Mouse (Mus musculus) bone marrow, adult 2 months (tissue): ENCODE data around the gene Rimbp3.

Source experiments
- CTCF ChIP-seq: fragments of 200-500 bp; IDR thresholded peaks from 2 replicates; pipeline ENCODE4 v1.5.1; 2011; ENCODE audit warnings: low read length, control low read depth; ENCODE audit not compliant: control insufficient read depth, insufficient read depth
- POLR2A ChIP-seq: fragments of 200-500 bp; IDR thresholded peaks from 2 replicates; pipeline ENCODE4 v1.6.1; 2011; ENCODE audit warnings: low read depth, mild to moderate bottlenecking, control low read depth, low read length, borderline replicate concordance; ENCODE audit not compliant: control insufficient read depth

DNA sequence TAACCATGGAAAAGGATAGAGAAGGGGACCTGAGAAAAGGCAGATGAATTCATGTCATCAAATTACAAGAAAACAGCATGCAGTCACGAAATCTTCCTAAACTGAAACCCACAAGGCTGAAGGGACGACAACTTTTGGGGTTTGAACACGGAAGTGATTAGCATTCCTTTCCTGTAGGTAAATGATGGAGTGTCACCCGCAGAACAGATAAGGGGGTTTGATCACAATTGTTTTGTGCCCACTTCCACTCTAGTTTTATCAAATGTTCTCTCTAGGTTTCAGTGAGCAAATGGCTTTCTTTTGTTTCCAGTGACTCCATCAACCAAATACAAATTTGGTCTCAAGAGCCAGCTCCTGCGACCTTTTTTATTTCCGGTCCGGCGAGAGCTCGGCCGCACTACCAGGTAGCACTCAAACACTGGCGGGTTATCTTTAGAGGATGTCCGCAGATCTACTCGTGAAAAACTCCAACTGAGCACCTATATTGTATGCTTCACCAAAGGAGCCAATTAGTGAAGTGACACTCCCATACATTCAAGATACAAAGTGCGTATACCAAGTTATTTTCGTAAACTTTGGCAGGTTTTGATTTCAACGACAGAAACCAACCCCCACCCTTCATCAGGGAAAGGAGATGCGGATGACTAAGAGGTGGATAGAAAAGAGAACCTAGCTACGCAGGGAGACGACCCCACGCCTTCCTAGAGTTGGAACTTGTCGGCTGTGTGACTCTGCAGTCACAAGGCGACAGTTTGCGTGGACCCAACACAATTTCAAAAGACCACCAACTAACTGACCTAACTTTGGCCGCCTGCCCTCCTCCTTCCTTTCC, 8.1 kb upstream of the Rimbp3 start:
- TF ChIP-seq CTCF (no peak), POLR2A (no peak)
